In genomic region chr12:73712122-73712521, GRCm38 (mm10) we compare ENCODE assay signal across 32 mouse cellular contexts.
DNase-seq lines count a peak whose midpoint lies in the region; ATAC-seq and TF ChIP-seq lines count a peak whose summit lies in the region.
"Had no signal": no experiment of that assay in that cellular context is flagged by ENCODE, and none has a peak within 500 bp of the region (broad histone marks: within the 10 kb centered on the region; RNA-seq: fewer than 3 reads in every experiment).

No protein-coding gene starts in this region.

- no peak overlapping the region for H3K27ac ChIP-seq in heart, postnatal 0 days (ENCODE audit: low read depth)
- H3K27ac ChIP-seq in lung, embryonic 16.5 days (ENCODE audit: low read length): no peak overlapping the region
- H3K27ac ChIP-seq: embryonic facial prominence, embryonic 13.5 days; forebrain, embryonic 10.5 days; forebrain, embryonic 15.5 days; hindbrain, postnatal 0 days; layer of hippocampus, adult 2 months; left cerebral cortex, adult 2 months; limb, embryonic 12.5 days; liver, embryonic 15.5 days; lung, embryonic 15.5 days; macrophage; neural tube, embryonic 15.5 days had no signal

- no peak overlapping the region for H3K4me3 ChIP-seq in heart, postnatal 0 days (ENCODE audit: low read depth, low read length)
- no peak overlapping the region for H3K4me3 ChIP-seq in lung, embryonic 16.5 days (ENCODE audit: low read length)
- 0 out of 2 replicates have a peak overlapping the region, but pooled peaks have one; percentile 4 for H3K4me3 ChIP-seq in E14TG2a.4 (replicated peaks; ENCODE audit: low read length)
- H3K4me3 ChIP-seq: embryonic facial prominence, embryonic 13.5 days; forebrain, embryonic 10.5 days; forebrain, embryonic 15.5 days; heart, embryonic 12.5 days; layer of hippocampus, adult 2 months; left cerebral cortex, adult 2 months; limb, embryonic 12.5 days; liver, embryonic 15.5 days; lung, embryonic 15.5 days; neural tube, embryonic 15.5 days had no signal

- H3K36me3 ChIP-seq in heart, postnatal 0 days (replicated peaks; ENCODE audit: control insufficient read depth, insufficient read depth, low read length): no peaks in the 10 kb centered on the region; the same call in 1 of the 2 replicates
- no peaks in the 10 kb centered on the region for H3K36me3 ChIP-seq in lung, embryonic 16.5 days (ENCODE audit: control insufficient read depth, insufficient read depth, low read length)
- H3K36me3 ChIP-seq in E14TG2a.4 (ENCODE audit: insufficient read depth, low read length): no peaks in the 10 kb centered on the region
- H3K36me3 ChIP-seq: embryonic facial prominence, embryonic 13.5 days; forebrain, embryonic 10.5 days; forebrain, embryonic 15.5 days; G1E; heart, embryonic 12.5 days; limb, embryonic 12.5 days; liver, embryonic 15.5 days; lung, embryonic 15.5 days; neural tube, embryonic 15.5 days had no signal

- H3K4me1 ChIP-seq in heart, postnatal 0 days (ENCODE audit: control insufficient read depth, insufficient read depth): peaks cover 7% of the 10 kb centered on the region; the same call in 1 of the 2 replicates
- no peaks in the 10 kb centered on the region for H3K4me1 ChIP-seq in lung, embryonic 16.5 days (replicated peaks; ENCODE audit: control insufficient read depth, insufficient read depth, low read length)
- H3K4me1 ChIP-seq in E14TG2a.4 (replicated peaks; ENCODE audit: low read depth, low read length): peaks cover 10% of the 10 kb centered on the region
- H3K4me1 ChIP-seq: liver, embryonic 15.5 days had no signal

- intact Hi-C loops in heart, postnatal 36 days (cut with DNase I): no loop called here

- H3K9me3 ChIP-seq in heart, postnatal 0 days (replicated peaks; ENCODE audit: control insufficient read depth, low read length): no peaks in the 10 kb centered on the region
- no peaks in the 10 kb centered on the region for H3K9me3 ChIP-seq in lung, embryonic 16.5 days (ENCODE audit: control insufficient read depth, low read length)
- H3K9me3 ChIP-seq in E14TG2a.4 (ENCODE audit: low read length): no peaks in the 10 kb centered on the region
- H3K9me3 ChIP-seq: embryonic facial prominence, embryonic 13.5 days; forebrain, embryonic 10.5 days; forebrain, embryonic 15.5 days; heart, embryonic 12.5 days; limb, embryonic 12.5 days; liver, embryonic 15.5 days; lung, embryonic 15.5 days; neural tube, embryonic 15.5 days had no signal

- H3K9ac ChIP-seq in heart, postnatal 0 days (replicated peaks; ENCODE audit: low read depth, low read length): no peak overlapping the region
- no peak overlapping the region for H3K9ac ChIP-seq in lung, embryonic 16.5 days (ENCODE audit: low read length)
- H3K9ac ChIP-seq: embryonic facial prominence, embryonic 13.5 days; forebrain, embryonic 15.5 days; heart, embryonic 12.5 days; limb, embryonic 12.5 days; liver, embryonic 15.5 days; lung, embryonic 15.5 days; neural tube, embryonic 15.5 days had no signal

- no peak for DNase-seq in heart, postnatal 0 days (ENCODE audit: low spot score)
- no peak for DNase-seq in heart, postnatal 36 days
- no peak for DNase-seq in lung, postnatal 10 days
- DNase-seq in naive thymus-derived CD4-positive, alpha-beta T cell, adult 2 months (ENCODE audit: low read depth): peak; percentile 44
- no peak for DNase-seq in cerebellum, postnatal 14 days
- DNase-seq: adrenal gland, postnatal 14 days; cerebellum, adult 11 months; cerebellum, adult 9-11 months; gastrocnemius, postnatal 25 days; heart, adult 11 months; heart, postnatal 10 days; kidney, adult 8-10 months; kidney, postnatal 14 days; midbrain, embryonic 14.5 days; thymus, postnatal 25 days had no signal

- TF ChIP-seq CTCF in heart, postnatal 0 days (IDR thresholded peaks at IDR 0.05; ENCODE audit: low read depth): no peak
- no peak for TF ChIP-seq CTCF in E14TG2a.4 (conservative IDR thresholded peaks at IDR 0.05; ENCODE audit: low read length)

- H3K27me3 ChIP-seq in heart, postnatal 0 days (ENCODE audit: control insufficient read depth, insufficient read depth, low read length): no peaks in the 10 kb centered on the region
- H3K27me3 ChIP-seq in lung, embryonic 16.5 days (ENCODE audit: control insufficient read depth, insufficient read depth, low read depth, low read length): no peaks in the 10 kb centered on the region
- H3K27me3 ChIP-seq in E14TG2a.4 (ENCODE audit: insufficient read depth, low read length): peaks cover 19% of the 10 kb centered on the region
- H3K27me3 ChIP-seq: CH12.LX; forebrain, embryonic 15.5 days; heart, embryonic 12.5 days; liver, embryonic 15.5 days; lung, embryonic 15.5 days had no signal

- TF ChIP-seq EP300 in heart, postnatal 0 days (IDR thresholded peaks at IDR 0.05; ENCODE audit: low read depth): 0 out of 2 replicates have a peak, but pooled peaks have one; percentile 23

- 57% methylated on average over 6 of the region's 6 CpGs for WGBS in heart, postnatal 0 days
- WGBS in lung, embryonic 16.5 days: 40% methylated on average over 6 of the region's 6 CpGs

- no peak for ATAC-seq in heart, postnatal 0 days (ENCODE audit: insufficient read depth, low read depth)
- ATAC-seq in lung, embryonic 16.5 days (ENCODE audit: low read depth): peak; percentile 32; the same call in 1 of the 2 replicates
- ATAC-seq: forebrain, embryonic 15.5 days; hindbrain, postnatal 0 days; intestine, embryonic 16.5 days had no signal

- H3K4me2 ChIP-seq in heart, postnatal 0 days (ENCODE audit: low read depth, low read length): no peak overlapping the region
- no peak overlapping the region for H3K4me2 ChIP-seq in lung, embryonic 16.5 days (ENCODE audit: low read depth, low read length)
- H3K4me2 ChIP-seq: embryonic facial prominence, embryonic 13.5 days; forebrain, embryonic 15.5 days; heart, embryonic 12.5 days; limb, embryonic 12.5 days; liver, embryonic 15.5 days; lung, embryonic 15.5 days; neural tube, embryonic 15.5 days had no signal
